Mouse (Mus musculus): ENCODE measurements around the gene Tenm4.
A peak's percentile ranks its signal among the peaks of the same experiment; 100 is the strongest.

The Tenm4 gene

GRCm38 (mm10) chr7:96414290-96415055 lies 243.4 kb downstream of the Tenm4 start:
- DNase-seq, result no peak

- peak; percentile 80 for DNase-seq
These were observed 246.4 kb downstream of the Tenm4 start for GRCm38 (mm10) chr7:96417251-96418004.

GRCm38 (mm10) chr7:96418146-96418545 lies 247.1 kb downstream of the Tenm4 start:
- DNase-seq, result no peak

GRCm38 (mm10) chr7:96420045-96420444 lies 249.0 kb downstream of the Tenm4 start:
- no peak for DNase-seq

- DNase-seq, result no peak
These were observed 250.0 kb downstream of the Tenm4 start for GRCm38 (mm10) chr7:96420926-96421605.

GRCm38 (mm10) chr7:96426954-96427353 lies 255.9 kb downstream of the Tenm4 start:
- DNase-seq, result no peak

- DNase-seq, result no peak
These were observed 262.3 kb downstream of the Tenm4 start for GRCm38 (mm10) chr7:96433307-96433706.

- DNase-seq, result peak; percentile 22
These were observed 267.3 kb downstream of the Tenm4 start for GRCm38 (mm10) chr7:96438392-96438791.

- DNase-seq, result no peak
These were observed 269.2 kb downstream of the Tenm4 start for GRCm38 (mm10) chr7:96440161-96440707.

- no peak for DNase-seq
These were observed 274.7 kb downstream of the Tenm4 start for GRCm38 (mm10) chr7:96445771-96446170.

GRCm38 (mm10) chr7:96447806-96448397 lies 276.9 kb downstream of the Tenm4 start:
- no peak for DNase-seq

- no peak for DNase-seq
These were observed 284.9 kb downstream of the Tenm4 start for GRCm38 (mm10) chr7:96455957-96456356.

- no peak for DNase-seq
These were observed 285.6 kb downstream of the Tenm4 start for GRCm38 (mm10) chr7:96456618-96457017.

- peak; percentile 21 for DNase-seq
These were observed 286.8 kb downstream of the Tenm4 start for GRCm38 (mm10) chr7:96457891-96458290.

- no peak for DNase-seq
These were observed 287.9 kb downstream of the Tenm4 start for GRCm38 (mm10) chr7:96458992-96459391.

- DNase-seq, result no peak
These were observed 295.7 kb downstream of the Tenm4 start for GRCm38 (mm10) chr7:96466761-96467160.

GRCm38 (mm10) chr7:96470821-96471220 lies 299.8 kb downstream of the Tenm4 start:
- no peak for DNase-seq

GRCm38 (mm10) chr7:96474560-96475089 lies 303.6 kb downstream of the Tenm4 start:
- peak; percentile 73 for DNase-seq

GRCm38 (mm10) chr7:96476987-96477613 lies 306.1 kb downstream of the Tenm4 start:
- no peak for DNase-seq

GRCm38 (mm10) chr7:96479139-96479538 lies 308.1 kb downstream of the Tenm4 start:
- DNase-seq, result no peak

GRCm38 (mm10) chr7:96480351-96480983 lies 309.4 kb downstream of the Tenm4 start:
- no peak for DNase-seq

- no peak for DNase-seq
These were observed 311.9 kb downstream of the Tenm4 start for GRCm38 (mm10) chr7:96482953-96483352.

Measured in right cerebral cortex, postnatal 14 days (tissue).